Mouse (Mus musculus) myocyte (in vitro differentiated cells): Measurements from ENCODE around the gene Myo5a.

Experiments
- CEBPB ChIP-seq: IDR thresholded peaks from 2 replicates; pipeline ENCODE4 v1.6.1; 2011; ENCODE audit warnings: mild to moderate bottlenecking, moderate library complexity; ENCODE audit not compliant: poor library complexity, insufficient read depth, severe bottlenecking
- E2F4 ChIP-seq: IDR thresholded peaks from one replicate; pipeline ENCODE4 v1.6.1; 2011; ENCODE audit warnings: mild to moderate bottlenecking, control low read depth, moderate library complexity; ENCODE audit not compliant: insufficient read depth
- MAX ChIP-seq: IDR thresholded peaks from one replicate; pipeline ENCODE4 v1.6.1; 2011; ENCODE audit warnings: low read depth, mild to moderate bottlenecking, control low read depth
- MYOD1 ChIP-seq, 3 experiments: IDR thresholded peaks; one replicate each; pipeline ENCODE4 v1.6.1; 2011; ENCODE audit warnings: control low read depth in 2 of 3, low read depth in 2 of 3, mild to moderate bottlenecking in 2 of 3, moderate library complexity in 1 of 3; ENCODE audit not compliant: insufficient read length in 2 of 3, control insufficient read depth in 1 of 3
- MYOG ChIP-seq, 3 experiments: IDR thresholded peaks; one replicate each; pipeline ENCODE4 v1.6.1; 2011; ENCODE audit warnings: control low read depth in 2 of 3, low read depth in 2 of 3, mild to moderate bottlenecking in 2 of 3; ENCODE audit not compliant: insufficient read length in 2 of 3, control insufficient read depth in 1 of 3, insufficient read depth in 1 of 3
- POLR2A ChIP-seq: IDR thresholded peaks from one replicate; pipeline ENCODE4 v1.6.1; 2011; ENCODE audit warnings: low read depth, mild to moderate bottlenecking, control low read depth, moderate library complexity; ENCODE audit not compliant: insufficient read length
- POLR2AphosphoS2 ChIP-seq: IDR thresholded peaks from one replicate; pipeline ENCODE4 v1.6.1; 2011; ENCODE audit warnings: low read depth, control low read depth; ENCODE audit not compliant: insufficient read length
- REST ChIP-seq: IDR thresholded peaks from one replicate; pipeline ENCODE4 v1.6.1; 2011; ENCODE audit warnings: mild to moderate bottlenecking, control low read depth, moderate library complexity; ENCODE audit not compliant: insufficient read depth, insufficient read length
- SRF ChIP-seq: IDR thresholded peaks from one replicate; pipeline ENCODE4 v1.6.1; 2011; ENCODE audit warnings: low read depth; ENCODE audit not compliant: control insufficient read depth, insufficient read length
- TCF3 ChIP-seq: IDR thresholded peaks from one replicate; pipeline ENCODE4 v1.6.1; 2011; ENCODE audit warnings: low read depth, control low read depth; ENCODE audit not compliant: insufficient read length
- USF1 ChIP-seq: IDR thresholded peaks from one replicate; pipeline ENCODE4 v1.6.1; 2011; ENCODE audit warnings: low read depth, mild to moderate bottlenecking, control low read depth, moderate library complexity

DNA sequence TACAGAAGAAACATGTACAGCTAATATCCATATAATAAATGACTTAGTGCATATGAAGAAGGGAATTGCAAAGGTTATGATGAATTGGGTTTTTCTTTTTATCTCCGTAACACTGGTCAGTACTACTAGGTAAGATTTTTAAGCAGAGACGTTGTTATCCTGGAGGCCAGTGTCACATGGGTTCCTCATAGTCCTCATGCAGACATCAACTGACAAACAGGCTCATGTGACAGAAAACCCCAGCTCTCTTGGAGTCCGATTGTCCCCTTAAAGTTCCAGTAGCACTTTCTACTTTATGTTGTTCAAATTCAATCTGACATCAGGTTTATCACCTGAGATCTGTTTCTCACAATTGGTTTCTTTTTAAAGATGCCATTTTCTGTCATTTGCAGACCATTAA, 18.5 kb downstream of the Myo5a start:
- no peak for TF ChIP-seq MYOD1 (IDR thresholded peaks at IDR 0.05; ENCODE audit: control insufficient read depth in 1 of 3, insufficient read length in 2 of 3, low read depth in 2 of 3)
- no peak for TF ChIP-seq POLR2AphosphoS2
- no peak for TF ChIP-seq USF1
- no peak for TF ChIP-seq MAX
- TF ChIP-seq CEBPB: no peak
- no peak for TF ChIP-seq POLR2A
- no peak for TF ChIP-seq MYOG (IDR thresholded peaks at IDR 0.05; ENCODE audit: control insufficient read depth in 1 of 3, insufficient read depth in 1 of 3, insufficient read length in 2 of 3, low read depth in 2 of 3)
- TF ChIP-seq E2F4: no peak
- TF ChIP-seq REST: no peak
- TF ChIP-seq TCF3: no peak
- TF ChIP-seq SRF: no peak
